9 mouse cellular contexts compared by ENCODE assay signal in genomic region chr9:122084175-122084574, GRCm38 (mm10). TPM values are rescaled to one million over a fixed set of nuclear protein-coding genes. Genes with fewer than 3 reads are reported as not detected.
A peak's percentile ranks its signal among the peaks of the same experiment; 100 is the strongest.
DNase-seq lines count a peak whose midpoint lies in the region; ATAC-seq and TF ChIP-seq lines count a peak whose summit lies in the region.
"Had no signal": no experiment of that assay in that cellular context is flagged by ENCODE, and none has a peak within 500 bp of the region (broad histone marks: within the 10 kb centered on the region; RNA-seq: fewer than 3 reads in every experiment).

No protein-coding gene starts in this region.

- H3K27ac ChIP-seq in hindbrain, embryonic 12.5 days = 0 out of 2 replicates have a peak overlapping the region, but pooled peaks have one; percentile 35
- H3K27ac ChIP-seq in hindbrain, embryonic 13.5 days = no peak overlapping the region
- peak overlapping the region; percentile 81 for H3K27ac ChIP-seq in kidney, adult 2 months (ENCODE audit: insufficient read depth, low read depth, low read length)

- no peak overlapping the region for H3K9ac ChIP-seq in hindbrain, embryonic 12.5 days
- H3K9ac ChIP-seq in hindbrain, embryonic 13.5 days = no peak overlapping the region

- 52% methylated on average over 4 of the region's 4 CpGs for WGBS in hindbrain, embryonic 12.5 days
- 51% methylated on average over 4 of the region's 4 CpGs for WGBS in hindbrain, embryonic 13.5 days
- 9% methylated on average over 4 of the region's 4 CpGs for WGBS in kidney, adult 2 months

- H3K36me3 ChIP-seq in hindbrain, embryonic 12.5 days = no peaks in the 10 kb centered on the region
- H3K36me3 ChIP-seq in hindbrain, embryonic 13.5 days = no peaks in the 10 kb centered on the region
- H3K36me3 ChIP-seq in kidney, adult 2 months (ENCODE audit: control insufficient read depth, insufficient read depth, low read length) = no peaks in the 10 kb centered on the region

- 0 out of 2 replicates have a peak, but pooled peaks cover 3% of the 10 kb centered on the region for H3K4me1 ChIP-seq in hindbrain, embryonic 12.5 days
- peaks cover 2% of the 10 kb centered on the region for H3K4me1 ChIP-seq in hindbrain, embryonic 13.5 days (replicated peaks)
- peaks cover 12% of the 10 kb centered on the region for H3K4me1 ChIP-seq in kidney, adult 2 months (ENCODE audit: control insufficient read depth, insufficient read depth, low read length)

- no peak for ATAC-seq in hindbrain, embryonic 12.5 days (ENCODE audit: low FRiP score)
- no peak for ATAC-seq in hindbrain, embryonic 13.5 days (ENCODE audit: low FRiP score)

- H3K4me2 ChIP-seq in hindbrain, embryonic 12.5 days (replicated peaks) = no peak overlapping the region
- H3K4me2 ChIP-seq in hindbrain, embryonic 13.5 days = no peak overlapping the region

- no peak for TF ChIP-seq POLR2A in kidney, adult 2 months (IDR thresholded peaks at IDR 0.05; ENCODE audit: low read depth, low read length)

- no peak overlapping the region for H3K4me3 ChIP-seq in hindbrain, embryonic 12.5 days
- no peak overlapping the region for H3K4me3 ChIP-seq in hindbrain, embryonic 13.5 days
- no peak overlapping the region for H3K4me3 ChIP-seq in kidney, adult 2 months (ENCODE audit: insufficient read depth, low read depth, low read length)

- no peaks in the 10 kb centered on the region for H3K9me3 ChIP-seq in hindbrain, embryonic 12.5 days (replicated peaks)
- H3K9me3 ChIP-seq in hindbrain, embryonic 13.5 days = no peaks in the 10 kb centered on the region

- H3K27me3 ChIP-seq in hindbrain, embryonic 12.5 days = no peaks in the 10 kb centered on the region
- H3K27me3 ChIP-seq in hindbrain, embryonic 13.5 days = no peaks in the 10 kb centered on the region
- H3K27me3 ChIP-seq in kidney, adult 2 months (replicated peaks; ENCODE audit: control insufficient read depth, insufficient read depth, low read length) = no peaks in the 10 kb centered on the region
- H3K27me3 ChIP-seq: CH12.LX had no signal

- DNase-seq in gastrocnemius, postnatal 10 days = peak; percentile 20
- peak; percentile 94 for DNase-seq in kidney, adult 2 months
- DNase-seq in mesoderm, embryonic 11.5 days (ENCODE audit: low read depth, low spot score) = peak; percentile 31
- no peak for DNase-seq in c-Kit-positive CD71-positive TER-119-positive erythroid progenitor cells, embryonic 14.5 days (ENCODE audit: low spot score)
- DNase-seq in urinary bladder, postnatal 10 days (ENCODE audit: low spot score) = no peak
- DNase-seq in spleen, postnatal 4 days (ENCODE audit: low spot score in 2 of 2) = no peak

- no peak for TF ChIP-seq CTCF in kidney, adult 2 months (conservative IDR thresholded peaks at IDR 0.05; ENCODE audit: insufficient read depth, insufficient read length, low read depth, low read length)

RNA-seq across cellular contexts. Expression of gene Snrk, which starts 32.9 kb away (rescaled TPM):
- 55.7 and 57.8 TPM in 2 replicates for polyA plus RNA-seq in hindbrain, embryonic 12.5 days (2016; fragmentation: Nextera tagmentation; extraction: Ambion mirVana)
- polyA plus RNA-seq in hindbrain, embryonic 13.5 days (2015; fragmentation: Nextera tagmentation; extraction: Ambion mirVana) = 56.2 and 61.3 TPM in 2 replicates
- 10 to 100 TPM; 54.8 to 73.5 TPM for total RNA-seq in gastrocnemius, postnatal 10 days (2021)
- 49.0 and 58.9 TPM in 2 replicates for polyA plus RNA-seq in kidney, adult 2 months (2012; rRNA removed)

Comparison
In these comparisons a context has a peak if more than half of its experiments do, and no peak if none do; other contexts are left out.
1. DNase-seq: peak in gastrocnemius, postnatal 10 days (single experiment), kidney, adult 2 months (single experiment) and mesoderm, embryonic 11.5 days (single experiment); none in c-Kit-positive CD71-positive TER-119-positive erythroid progenitor cells, embryonic 14.5 days (single experiment), urinary bladder, postnatal 10 days (single experiment) and spleen, postnatal 4 days (0 of 2).